Mouse (Mus musculus): ENCODE results near the gene Atad5. TPM values are rescaled to one million over a fixed set of nuclear protein-coding genes. Genes with fewer than 3 reads are reported as not detected.

Atad5 gene
- polyA plus RNA-seq, 1 experiment from 2014 or later = 17.7 TPM

- no peak overlapping the region for H3K4me3 ChIP-seq (ENCODE audit: low read depth, low read length)
- no peak overlapping the region for H3K9ac ChIP-seq (ENCODE audit: low read depth, low read length)
- H3K4me2 ChIP-seq (replicated peaks; ENCODE audit: low read depth, low read length) = no peak overlapping the region
- DNase-seq (ENCODE audit: low spot score) (no peak), ATAC-seq (ENCODE audit: low FRiP score) (no peak)
- H3K4me1 ChIP-seq (replicated peaks; ENCODE audit: control insufficient read depth, insufficient read depth, low read length) = no peaks in the 10 kb centered on the region
- H3K27ac ChIP-seq (ENCODE audit: low read depth, low read length) = no peak overlapping the region
- 83% methylated on average over 7 of the region's 7 CpGs for WGBS
- H3K9me3 ChIP-seq (ENCODE audit: control insufficient read depth, low read length) = no peaks in the 10 kb centered on the region
- H3K36me3 ChIP-seq (ENCODE audit: control insufficient read depth, insufficient read depth, low read length) = no peaks in the 10 kb centered on the region
- H3K27me3 ChIP-seq (ENCODE audit: control insufficient read depth, insufficient read depth, low read length) = peaks cover 14% of the 10 kb centered on the region
Measured at GRCm38 (mm10) chr11:80159018-80159417, 69.8 kb downstream of the Atad5 start.

DNA sequence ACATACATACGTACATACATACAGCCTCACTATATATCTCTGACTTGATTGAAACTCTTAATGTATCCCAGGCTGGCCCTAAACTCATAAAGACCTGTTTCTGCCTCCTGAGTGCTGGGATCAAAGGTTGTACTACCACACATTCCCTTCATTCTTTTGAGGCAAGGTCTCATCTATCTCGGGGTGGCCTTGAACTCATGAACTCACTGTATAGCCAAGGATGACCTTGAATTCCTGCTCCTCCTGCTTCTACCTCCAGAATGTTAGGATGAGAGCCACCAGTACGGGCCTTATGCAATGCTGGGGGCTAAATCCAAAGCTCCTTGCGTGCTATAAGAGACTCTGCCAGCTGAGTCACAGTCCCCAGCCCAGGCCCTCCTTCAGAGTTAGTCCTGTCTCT lies 71.8 kb downstream of the Atad5 start:
- ATAC-seq (ENCODE audit: low FRiP score) (no peak), DNase-seq (ENCODE audit: low spot score) (no peak)
- H3K4me2 ChIP-seq (replicated peaks; ENCODE audit: low read depth, low read length) = no peak overlapping the region
- no peaks in the 10 kb centered on the region for H3K36me3 ChIP-seq (ENCODE audit: control insufficient read depth, insufficient read depth, low read length)
- 86% methylated on average over 4 of the region's 4 CpGs for WGBS
- H3K9me3 ChIP-seq (ENCODE audit: control insufficient read depth, low read length) = no peaks in the 10 kb centered on the region
- H3K4me3 ChIP-seq (ENCODE audit: low read depth, low read length) = no peak overlapping the region
- H3K4me1 ChIP-seq (replicated peaks; ENCODE audit: control insufficient read depth, insufficient read depth, low read length) = no peaks in the 10 kb centered on the region
- no peaks in the 10 kb centered on the region for H3K27me3 ChIP-seq (ENCODE audit: control insufficient read depth, insufficient read depth, low read length)
- H3K27ac ChIP-seq (ENCODE audit: low read depth, low read length) = no peak overlapping the region
- no peak overlapping the region for H3K9ac ChIP-seq (ENCODE audit: low read depth, low read length)

GRCm38 (mm10) chr11:80163362-80164116 lies 74.3 kb downstream of the Atad5 start:
- Histone ChIP-seq H3K36me3 (ENCODE audit: control insufficient read depth, insufficient read depth, low read length) (no peaks in the 10 kb centered on the region), H3K4me3 (ENCODE audit: low read depth, low read length) (no peak overlapping the region), H3K9ac (ENCODE audit: low read depth, low read length) (no peak overlapping the region), H3K4me1 (replicated peaks; ENCODE audit: control insufficient read depth, insufficient read depth, low read length) (no peaks in the 10 kb centered on the region), H3K4me2 (replicated peaks; ENCODE audit: low read depth, low read length) (no peak overlapping the region), H3K27ac (ENCODE audit: low read depth, low read length) (no peak overlapping the region), H3K9me3 (ENCODE audit: control insufficient read depth, low read length) (no peaks in the 10 kb centered on the region), H3K27me3 (ENCODE audit: control insufficient read depth, insufficient read depth, low read length) (no peaks in the 10 kb centered on the region)
- DNase-seq (ENCODE audit: low spot score) (no peak), ATAC-seq (ENCODE audit: low FRiP score) (no peak)
- 77% methylated on average over 7 of the region's 7 CpGs for WGBS

- no peak overlapping the region for H3K4me3 ChIP-seq (ENCODE audit: low read depth, low read length)
- ATAC-seq (ENCODE audit: low FRiP score) (no peak), DNase-seq (ENCODE audit: low spot score) (no peak)
- no peaks in the 10 kb centered on the region for H3K27me3 ChIP-seq (ENCODE audit: control insufficient read depth, insufficient read depth, low read length)
- H3K4me2 ChIP-seq (replicated peaks; ENCODE audit: low read depth, low read length) = no peak overlapping the region
- 47% methylated on average over 2 of the region's 2 CpGs for WGBS
- H3K27ac ChIP-seq (ENCODE audit: low read depth, low read length) = no peak overlapping the region
- H3K9me3 ChIP-seq (ENCODE audit: control insufficient read depth, low read length) = no peaks in the 10 kb centered on the region
- no peaks in the 10 kb centered on the region for H3K36me3 ChIP-seq (ENCODE audit: control insufficient read depth, insufficient read depth, low read length)
- no peaks in the 10 kb centered on the region for H3K4me1 ChIP-seq (replicated peaks; ENCODE audit: control insufficient read depth, insufficient read depth, low read length)
- H3K9ac ChIP-seq (ENCODE audit: low read depth, low read length) = no peak overlapping the region
Measured at GRCm38 (mm10) chr11:80164224-80164623, 75.0 kb downstream of the Atad5 start.

DNA sequence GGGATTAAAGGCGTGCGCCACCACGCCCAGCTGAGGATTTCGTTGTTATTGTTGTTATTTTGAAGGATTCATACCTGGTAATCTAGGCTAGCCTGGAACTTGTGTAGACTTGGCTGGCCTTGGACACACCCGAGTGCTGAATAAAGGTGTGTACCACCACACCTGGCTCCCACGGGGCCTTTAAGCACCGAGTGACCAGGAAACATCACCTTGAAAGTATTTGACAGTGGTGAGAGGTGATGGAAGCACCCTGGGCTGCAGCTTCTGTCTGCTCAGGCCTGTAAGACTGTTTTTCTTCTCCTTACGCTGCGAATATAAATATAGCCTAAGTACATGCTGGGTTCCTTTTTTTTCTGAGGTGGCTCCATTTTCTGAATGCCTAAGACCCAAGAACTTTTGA lies 78.9 kb downstream of the Atad5 start:
- H3K9me3 ChIP-seq (ENCODE audit: control insufficient read depth, low read length) = no peaks in the 10 kb centered on the region
- no peak for ATAC-seq (ENCODE audit: low FRiP score)

GRCm38 (mm10) chr11:80168611-80169249 lies 79.5 kb downstream of the Atad5 start:
- no peaks in the 10 kb centered on the region for H3K27me3 ChIP-seq (ENCODE audit: control insufficient read depth, insufficient read depth, low read length)
- no peak overlapping the region for H3K9ac ChIP-seq (ENCODE audit: low read depth, low read length)
- no peaks in the 10 kb centered on the region for H3K9me3 ChIP-seq (ENCODE audit: control insufficient read depth, low read length)
- no peaks in the 10 kb centered on the region for H3K36me3 ChIP-seq (ENCODE audit: control insufficient read depth, insufficient read depth, low read length)
- DNase-seq (ENCODE audit: low spot score) (no peak), ATAC-seq (ENCODE audit: low FRiP score) (no peak)
- no peaks in the 10 kb centered on the region for H3K4me1 ChIP-seq (replicated peaks; ENCODE audit: control insufficient read depth, insufficient read depth, low read length)
- H3K4me3 ChIP-seq (ENCODE audit: low read depth, low read length) = no peak overlapping the region
- H3K4me2 ChIP-seq (replicated peaks; ENCODE audit: low read depth, low read length) = no peak overlapping the region
- no peak overlapping the region for H3K27ac ChIP-seq (ENCODE audit: low read depth, low read length)
- 83% methylated on average over 4 of the region's 4 CpGs for WGBS

More for the DNA sequence above, 78.9 kb downstream of the Atad5 start:
- H3K4me3 ChIP-seq (ENCODE audit: low read depth, low read length) = no peak overlapping the region
- no peak overlapping the region for H3K9ac ChIP-seq (ENCODE audit: low read depth, low read length)
- H3K27me3 ChIP-seq (ENCODE audit: control insufficient read depth, insufficient read depth, low read length) = no peaks in the 10 kb centered on the region
- no peak for DNase-seq (ENCODE audit: low spot score)
- H3K4me1 ChIP-seq (replicated peaks; ENCODE audit: control insufficient read depth, insufficient read depth, low read length) = no peaks in the 10 kb centered on the region
- H3K36me3 ChIP-seq (ENCODE audit: control insufficient read depth, insufficient read depth, low read length) = no peaks in the 10 kb centered on the region
- no peak overlapping the region for H3K27ac ChIP-seq (ENCODE audit: low read depth, low read length)
- WGBS = 94% methylated on average over 9 of the region's 9 CpGs
- H3K4me2 ChIP-seq (replicated peaks; ENCODE audit: low read depth, low read length) = no peak overlapping the region

DNA sequence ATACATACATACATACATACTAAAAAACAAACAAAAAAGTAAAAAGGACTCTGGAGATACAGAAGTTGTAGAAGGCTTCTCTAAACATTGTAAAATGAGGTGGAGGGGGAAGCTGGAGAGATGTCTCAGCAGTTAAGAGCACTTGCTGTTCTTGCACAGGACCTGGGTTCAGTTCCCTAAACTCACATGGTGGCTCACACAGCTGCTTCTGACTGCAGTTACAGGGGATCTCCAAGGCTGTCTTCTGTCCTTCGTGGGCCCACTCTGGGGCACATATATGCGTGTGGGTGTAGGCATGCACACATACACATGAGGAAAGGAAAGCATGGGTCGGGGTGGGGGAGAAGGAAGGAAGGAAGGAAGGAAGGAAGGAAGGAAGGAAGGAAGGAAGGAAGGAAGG lies 80.4 kb downstream of the Atad5 start:
- 83% methylated on average over 3 of the region's 3 CpGs for WGBS
- H3K4me2 ChIP-seq (replicated peaks; ENCODE audit: low read depth, low read length) = no peak overlapping the region

GRCm38 (mm10) chr11:80170351-80170750 lies 81.2 kb downstream of the Atad5 start:
- H3K27me3 ChIP-seq (ENCODE audit: control insufficient read depth, insufficient read depth, low read length) = no peaks in the 10 kb centered on the region
- ATAC-seq (ENCODE audit: low FRiP score) (no peak), DNase-seq (ENCODE audit: low spot score) (no peak)
- WGBS = 73% methylated on average over 5 of the region's 5 CpGs
- no peak overlapping the region for H3K9ac ChIP-seq (ENCODE audit: low read depth, low read length)
- no peaks in the 10 kb centered on the region for H3K36me3 ChIP-seq (ENCODE audit: control insufficient read depth, insufficient read depth, low read length)
- H3K9me3 ChIP-seq (ENCODE audit: control insufficient read depth, low read length) = no peaks in the 10 kb centered on the region
- no peak overlapping the region for H3K4me2 ChIP-seq (replicated peaks; ENCODE audit: low read depth, low read length)
- no peak overlapping the region for H3K4me3 ChIP-seq (ENCODE audit: low read depth, low read length)
- no peak overlapping the region for H3K27ac ChIP-seq (ENCODE audit: low read depth, low read length)
- no peaks in the 10 kb centered on the region for H3K4me1 ChIP-seq (replicated peaks; ENCODE audit: control insufficient read depth, insufficient read depth, low read length)

More for the DNA sequence above, 80.4 kb downstream of the Atad5 start:
- Histone ChIP-seq H3K27ac (ENCODE audit: low read depth, low read length) (no peak overlapping the region), H3K36me3 (ENCODE audit: control insufficient read depth, insufficient read depth, low read length) (no peaks in the 10 kb centered on the region), H3K4me1 (replicated peaks; ENCODE audit: control insufficient read depth, insufficient read depth, low read length) (no peaks in the 10 kb centered on the region), H3K9ac (ENCODE audit: low read depth, low read length) (no peak overlapping the region), H3K9me3 (ENCODE audit: control insufficient read depth, low read length) (no peaks in the 10 kb centered on the region), H3K4me3 (ENCODE audit: low read depth, low read length) (no peak overlapping the region), H3K27me3 (ENCODE audit: control insufficient read depth, insufficient read depth, low read length) (no peaks in the 10 kb centered on the region)
- ATAC-seq (ENCODE audit: low FRiP score) (no peak), DNase-seq (ENCODE audit: low spot score) (no peak)

DNA sequence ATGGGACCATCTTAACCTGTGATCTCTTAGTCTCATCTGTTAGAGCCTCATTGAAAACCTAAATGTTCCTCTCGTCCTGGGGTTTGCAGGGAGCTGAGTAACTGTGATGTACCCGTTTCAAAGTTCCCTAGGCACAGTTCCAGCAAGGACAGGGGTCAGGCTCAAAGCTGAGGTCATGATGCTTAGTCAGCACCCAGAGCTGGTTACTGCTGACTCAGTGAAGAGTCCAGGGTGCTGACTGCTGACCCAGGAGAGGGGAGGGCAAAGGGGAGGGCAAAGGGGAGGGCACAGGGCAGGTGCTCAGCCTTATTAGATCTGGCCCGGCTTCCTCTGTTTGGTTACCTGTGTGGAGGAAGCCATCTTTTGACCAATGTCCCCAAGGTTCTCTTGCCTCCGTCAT lies 82.7 kb downstream of the Atad5 start:
- no peaks in the 10 kb centered on the region for H3K36me3 ChIP-seq (ENCODE audit: control insufficient read depth, insufficient read depth, low read length)
- no peaks in the 10 kb centered on the region for H3K4me1 ChIP-seq (replicated peaks; ENCODE audit: control insufficient read depth, insufficient read depth, low read length)
- WGBS = 71% methylated on average over 4 of the region's 4 CpGs
- H3K9ac ChIP-seq (ENCODE audit: low read depth, low read length) = no peak overlapping the region
- H3K4me3 ChIP-seq (ENCODE audit: low read depth, low read length) = no peak overlapping the region
- H3K27me3 ChIP-seq (ENCODE audit: control insufficient read depth, insufficient read depth, low read length) = no peaks in the 10 kb centered on the region
- no peak overlapping the region for H3K4me2 ChIP-seq (replicated peaks; ENCODE audit: low read depth, low read length)
- no peak for ATAC-seq (ENCODE audit: low FRiP score)
- H3K27ac ChIP-seq (ENCODE audit: low read depth, low read length) = no peak overlapping the region
- DNase-seq (ENCODE audit: low spot score) = no peak
- no peaks in the 10 kb centered on the region for H3K9me3 ChIP-seq (ENCODE audit: control insufficient read depth, low read length)
